Mouse (Mus musculus) heart, embryonic 11.5 days (tissue): Measurements from ENCODE around the gene Pde6b. TPM values are rescaled to one million over a fixed set of nuclear protein-coding genes. Genes with fewer than 3 reads are reported as not detected.

Source experiments
- ATAC-seq: fragments of 200-750 bp; cut with Nextera tagmentation; replicated peaks from 2 replicates; pipeline ENCODE4 v1.8.0; 2017; ENCODE audit warnings: moderate library complexity; ENCODE audit not compliant: insufficient number of reproducible peaks, low FRiP score, low TSS enrichment
- H3K27ac ChIP-seq: fragments of 300-500 bp; sonication (generic); 2 replicates; pipeline ENCODE4 v1.5.1; 2014; ENCODE audit warnings: mild to moderate bottlenecking, low read depth, low read length
- H3K27me3 ChIP-seq: fragments of 300-500 bp; sonication (generic); 2 replicates; pipeline ENCODE4 v1.6.1; 2014; ENCODE audit warnings: mild to moderate bottlenecking, low read length, mixed read lengths; ENCODE audit not compliant: control insufficient read depth, insufficient read depth
- H3K36me3 ChIP-seq: fragments of 300-500 bp; sonication (generic); 2 replicates; pipeline ENCODE4 v1.6.1; 2014; ENCODE audit warnings: mild to moderate bottlenecking, low read length, moderate library complexity, mixed read lengths; ENCODE audit not compliant: control insufficient read depth, insufficient read depth
- H3K4me1 ChIP-seq: fragments of 300-500 bp; sonication (generic); 2 replicates; pipeline ENCODE4 v1.6.1; 2014; ENCODE audit warnings: low read length; ENCODE audit not compliant: control insufficient read depth, insufficient read depth
- H3K4me2 ChIP-seq: fragments of 300-500 bp; sonication (generic); 2 replicates; pipeline ENCODE4 v1.6.1; 2014; ENCODE audit warnings: mild to moderate bottlenecking, moderate library complexity
- H3K4me3 ChIP-seq: fragments of 300-500 bp; sonication (generic); 2 replicates; pipeline ENCODE4 v1.5.1; 2014; ENCODE audit warnings: low read depth, low read length
- H3K9ac ChIP-seq: fragments of 300-500 bp; sonication (generic); 2 replicates; pipeline ENCODE4 v1.6.1; 2014; ENCODE audit warnings: mild to moderate bottlenecking, low read depth, low read length, moderate library complexity
- H3K9me3 ChIP-seq: fragments of 300-500 bp; sonication (generic); replicated peaks from 2 replicates; pipeline ENCODE4 v1.6.1; 2016; ENCODE audit warnings: low read length; ENCODE audit not compliant: control insufficient read depth
- WGBS: fragments of 180-500 bp; shearing (Covaris S2); extraction: QIAGEN DNeasy Blood & Tissue Kit; methylation state at CpG from one replicate; pipeline ENCODE4 v1.1.7; 2014; ENCODE audit not compliant: insufficient replicate concordance; 5-methylcytosine and 5-hydroxymethylcytosine counted together
- polyA plus RNA-seq: library from polyadenylated mRNA; unstranded; fragments of >200 nt; fragmentation: Nextera tagmentation; extraction: Ambion mirVana; gene quantifications from 2 replicates; pipeline ENCODE4 v1.2.1, GENCODE M21; 2014

Pde6b gene
- polyA plus RNA-seq, 1 experiment from 2014 or later = 0.30 TPM

GRCm38 (mm10) chr5:108461082-108462065 lies 73.2 kb downstream of the Pde6b start, which contains the start of gene Pcgf3:
Gene Pcgf3 (plus strand): TSS chr5:108461232.
- peaks cover 4% of the 10 kb centered on the region; the same call in 1 of the 2 replicates for H3K27me3 ChIP-seq
- WGBS = under 1% methylated on average over 50 of the region's 62 CpGs
- H3K27ac ChIP-seq = peak within 1 kb of the TSS; percentile 89
- H3K4me1 ChIP-seq = peaks cover 36% of the 10 kb centered on the region
- H3K9ac ChIP-seq = peak within 1 kb of the TSS; percentile 100
- H3K9me3 ChIP-seq = no peaks in the 10 kb centered on the region
- H3K4me2 ChIP-seq = peak within 1 kb of the TSS; percentile 75
- peak within 1 kb of the TSS; percentile 93 for H3K4me3 ChIP-seq
- peak; percentile 96 for ATAC-seq
- H3K36me3 ChIP-seq = no peaks in the 10 kb centered on the region

- H3K9me3 ChIP-seq = no peaks in the 10 kb centered on the region
Observed at GRCm38 (mm10) chr5:108462446-108462845, 74.3 kb downstream of the Pde6b start.

GRCm38 (mm10) chr5:108465131-108465891 lies 77.1 kb downstream of the Pde6b start:
- 63% methylated on average over 6 of the region's 6 CpGs for WGBS
- H3K4me3 ChIP-seq = no peak overlapping the region
- no peak for ATAC-seq
- H3K4me1 ChIP-seq = peaks cover 39% of the 10 kb centered on the region
- H3K27ac ChIP-seq = peak overlapping the region; percentile 57
- H3K27me3 ChIP-seq = no peaks in the 10 kb centered on the region
- no peak overlapping the region; the same call in 1 of the 2 replicates for H3K4me2 ChIP-seq
- H3K9me3 ChIP-seq = no peaks in the 10 kb centered on the region
- no peak overlapping the region for H3K9ac ChIP-seq
- H3K36me3 ChIP-seq = no peaks in the 10 kb centered on the region

More at GRCm38 (mm10) chr5:108462446-108462845, 74.3 kb downstream of the Pde6b start:
- H3K27ac ChIP-seq = peak overlapping the region; percentile 41
- H3K9ac ChIP-seq = peak overlapping the region; percentile 100
- peaks cover 4% of the 10 kb centered on the region; the same call in 1 of the 2 replicates for H3K27me3 ChIP-seq
- H3K4me2 ChIP-seq = peak overlapping the region; percentile 75
- H3K36me3 ChIP-seq = no peaks in the 10 kb centered on the region
- no peak for ATAC-seq
- peaks cover 39% of the 10 kb centered on the region for H3K4me1 ChIP-seq
- WGBS = 46% methylated on average over 4 of the region's 4 CpGs
- peak overlapping the region; percentile 93 for H3K4me3 ChIP-seq

- no peak overlapping the region for H3K9ac ChIP-seq
- no peaks in the 10 kb centered on the region for H3K9me3 ChIP-seq
- no peak for ATAC-seq
- H3K27me3 ChIP-seq = no peaks in the 10 kb centered on the region
- no peak overlapping the region for H3K4me2 ChIP-seq
- H3K36me3 ChIP-seq = no peaks in the 10 kb centered on the region; the same call in 1 of the 2 replicates
- WGBS = 82% methylated on average over 1 of the region's 1 CpGs
- H3K27ac ChIP-seq = no peak overlapping the region
- no peak overlapping the region for H3K4me3 ChIP-seq
- peaks cover 39% of the 10 kb centered on the region for H3K4me1 ChIP-seq
Observed at GRCm38 (mm10) chr5:108466647-108467046, 78.5 kb downstream of the Pde6b start.

- no peak for ATAC-seq
- H3K9ac ChIP-seq = no peak overlapping the region
- H3K27me3 ChIP-seq = no peaks in the 10 kb centered on the region
- H3K4me2 ChIP-seq = no peak overlapping the region
- H3K27ac ChIP-seq = no peak overlapping the region
- H3K36me3 ChIP-seq = peaks cover 14% of the 10 kb centered on the region
- 79% methylated on average over 7 of the region's 7 CpGs for WGBS
- no peaks in the 10 kb centered on the region for H3K9me3 ChIP-seq
- H3K4me1 ChIP-seq = peaks cover 17% of the 10 kb centered on the region
- no peak overlapping the region for H3K4me3 ChIP-seq
Observed at GRCm38 (mm10) chr5:108469617-108470016, 81.4 kb downstream of the Pde6b start.

GRCm38 (mm10) chr5:108473737-108474136 lies 85.5 kb downstream of the Pde6b start:
- Histone ChIP-seq H3K27ac (no peak overlapping the region), H3K4me1 (no peaks in the 10 kb centered on the region), H3K4me3 (no peak overlapping the region), H3K36me3 (peaks cover 26% of the 10 kb centered on the region), H3K9ac (no peak overlapping the region), H3K27me3 (no peaks in the 10 kb centered on the region), H3K4me2 (no peak overlapping the region), H3K9me3 (no peaks in the 10 kb centered on the region)
- 87% methylated on average over 4 of the region's 4 CpGs for WGBS
- no peak for ATAC-seq

GRCm38 (mm10) chr5:108475977-108476376 lies 87.8 kb downstream of the Pde6b start:
- no peaks in the 10 kb centered on the region for H3K9me3 ChIP-seq
- ATAC-seq = no peak
- no peak overlapping the region for H3K27ac ChIP-seq
- peaks cover 28% of the 10 kb centered on the region for H3K36me3 ChIP-seq
- H3K9ac ChIP-seq = no peak overlapping the region
- no peaks in the 10 kb centered on the region for H3K4me1 ChIP-seq
- WGBS = 95% methylated on average over 3 of the region's 3 CpGs
- no peak overlapping the region for H3K4me3 ChIP-seq
- H3K27me3 ChIP-seq = no peaks in the 10 kb centered on the region
- H3K4me2 ChIP-seq = no peak overlapping the region
